Mouse (Mus musculus) ZHBTc4 (cell line): Measurements from ENCODE around the gene Iqcn.

Source experiments
- DNase-seq: peaks from one replicate; pipeline ENCODE4 v3.0.0-alpha.2; 2011; ENCODE audit warnings: low read depth, low spot score

The Iqcn gene

DNA sequence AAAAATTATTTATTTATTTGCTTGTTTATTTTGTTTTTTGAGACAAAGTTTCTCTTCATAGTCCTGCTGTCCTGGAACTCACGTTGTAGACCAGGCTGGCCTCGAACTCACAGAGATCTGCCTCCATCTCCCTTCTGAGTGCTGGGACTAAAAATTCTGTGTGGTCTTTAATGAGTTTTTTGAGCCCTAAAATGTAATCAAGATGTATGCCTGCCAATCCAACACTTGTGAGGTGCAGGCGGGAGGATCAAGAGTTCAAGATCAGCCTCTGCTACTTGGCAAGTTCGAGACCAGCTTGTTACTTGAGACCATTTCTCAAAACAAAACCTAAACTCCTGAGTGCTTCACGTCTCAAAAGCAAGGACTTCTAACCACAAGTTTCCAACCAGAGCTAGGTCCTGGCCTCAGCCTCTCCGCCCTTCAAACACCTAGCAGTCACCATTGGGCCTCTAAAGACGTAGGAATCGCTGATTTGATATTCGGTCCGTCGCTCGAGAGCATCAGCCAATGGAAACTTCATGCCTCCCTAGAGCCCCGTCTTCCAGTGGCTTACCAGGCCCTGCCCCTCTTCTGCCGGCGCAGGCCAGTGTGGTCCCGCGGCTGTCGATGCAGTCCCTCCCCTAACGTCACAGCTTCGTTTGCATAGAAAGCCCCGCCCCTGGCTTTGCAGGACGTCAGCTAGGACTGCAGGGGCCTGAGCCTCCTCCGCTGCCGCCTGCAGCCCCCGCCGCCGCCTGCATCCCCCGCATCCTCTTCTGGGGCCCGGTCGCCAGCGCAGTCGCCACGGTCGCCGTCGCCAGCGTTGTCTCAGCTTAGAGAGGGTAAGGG lies 51.0 kb downstream of the Iqcn start, which contains the start of gene Rab3a:
Rab3a (plus strand) TSS at position 637 of the 828 bp plus-strand sequence.
- peak; percentile 99 for DNase-seq

DNA sequence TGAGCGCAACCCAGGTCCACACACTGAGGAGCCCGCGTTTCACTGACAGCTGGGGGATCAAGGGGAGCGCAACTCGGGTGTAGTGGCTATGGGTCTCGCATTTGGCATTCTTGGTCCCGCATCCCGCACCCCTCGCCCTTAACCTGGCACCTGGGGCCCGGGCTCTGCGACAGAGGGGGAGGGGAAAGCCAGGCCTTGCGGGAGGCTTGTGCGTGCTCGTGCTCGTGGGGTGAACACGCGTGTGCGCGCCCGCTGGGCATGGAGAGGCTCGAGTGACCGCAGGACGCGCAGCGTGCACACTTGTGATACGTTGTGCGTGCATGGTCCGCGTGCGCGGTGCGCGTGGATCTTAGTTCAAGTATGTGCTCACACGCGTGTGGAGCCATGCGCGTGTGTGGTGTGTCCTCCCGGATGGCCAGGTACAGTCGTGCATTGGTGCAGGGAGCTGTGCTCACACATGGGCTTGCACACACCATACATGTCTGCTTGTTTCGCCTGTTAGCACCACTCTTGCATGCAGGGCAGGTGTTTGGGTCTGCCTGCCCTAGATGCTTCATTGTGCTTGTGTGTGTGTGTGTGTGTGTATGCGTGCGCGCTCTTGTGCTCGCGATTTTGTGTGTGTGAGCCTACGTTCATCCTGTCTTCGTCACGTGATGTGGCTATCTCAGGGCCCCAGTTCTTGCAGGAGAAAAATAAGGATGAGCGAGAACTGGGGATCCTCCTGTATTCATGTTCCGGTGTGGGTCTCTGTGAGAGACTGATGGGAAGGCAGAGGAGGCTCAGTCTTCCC lies 51.8 kb downstream of the Iqcn start:
- DNase-seq, result no peak

DNA sequence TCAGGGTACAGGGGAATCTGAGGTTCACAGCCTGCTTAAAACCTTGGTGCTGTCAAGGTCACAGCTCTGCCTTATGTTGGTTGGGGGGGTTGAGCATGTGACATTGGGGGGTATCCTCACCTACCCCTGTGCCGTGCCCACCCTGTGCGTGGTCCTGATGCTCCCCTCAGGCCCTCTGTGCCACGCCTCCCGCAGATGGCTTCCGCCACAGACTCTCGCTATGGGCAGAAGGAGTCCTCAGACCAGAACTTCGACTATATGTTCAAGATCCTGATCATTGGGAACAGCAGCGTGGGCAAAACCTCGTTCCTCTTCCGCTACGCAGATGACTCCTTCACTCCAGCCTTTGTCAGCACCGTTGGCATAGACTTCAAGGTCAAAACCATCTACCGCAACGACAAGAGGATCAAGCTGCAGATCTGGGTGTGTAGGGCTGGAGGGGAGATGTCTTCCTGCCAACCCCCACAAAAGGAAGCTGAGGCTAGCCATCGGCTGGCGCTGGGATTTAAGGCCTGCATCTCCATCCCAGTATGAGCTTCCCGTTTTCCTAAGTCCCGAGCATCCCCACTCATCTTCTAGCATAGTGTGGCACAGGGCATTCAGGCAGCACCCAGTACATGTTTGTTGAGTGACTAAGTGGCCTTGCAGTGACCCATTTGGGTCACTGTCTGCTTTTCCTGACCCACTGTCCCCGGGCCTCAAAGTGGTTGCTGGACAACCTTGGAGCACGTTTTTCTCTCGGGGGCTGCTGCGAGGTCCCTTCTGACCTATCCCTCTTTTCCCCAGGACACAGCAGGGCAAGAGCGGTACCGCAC lies 52.6 kb downstream of the Iqcn start:
- no peak for DNase-seq

- no peak for DNase-seq
Observed at GRCm38 (mm10) chr8:70756476-70757040, 53.3 kb downstream of the Iqcn start.

GRCm38 (mm10) chr8:70757523-70758307 lies 54.5 kb downstream of the Iqcn start:
- DNase-seq, result peak; percentile 68

DNA sequence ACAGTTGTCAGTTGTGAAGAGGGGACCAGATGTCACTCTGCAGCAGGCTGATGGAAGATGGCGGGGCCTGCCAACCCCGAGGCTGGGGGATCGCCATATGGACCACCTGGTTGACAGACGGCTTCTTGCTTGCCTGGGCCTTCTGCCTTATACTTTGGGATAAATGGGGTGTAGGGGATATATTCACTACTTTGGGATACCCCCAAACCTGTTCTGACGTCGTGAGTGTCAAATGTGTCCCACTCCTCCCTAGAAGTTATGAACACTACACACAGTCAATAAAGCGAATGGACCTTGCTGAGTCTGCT lies 55.0 kb downstream of the Iqcn start:
- no peak for DNase-seq

GRCm38 (mm10) chr8:70758616-70759561 lies 55.6 kb downstream of the Iqcn start:
- DNase-seq, result peak; percentile 89

DNA sequence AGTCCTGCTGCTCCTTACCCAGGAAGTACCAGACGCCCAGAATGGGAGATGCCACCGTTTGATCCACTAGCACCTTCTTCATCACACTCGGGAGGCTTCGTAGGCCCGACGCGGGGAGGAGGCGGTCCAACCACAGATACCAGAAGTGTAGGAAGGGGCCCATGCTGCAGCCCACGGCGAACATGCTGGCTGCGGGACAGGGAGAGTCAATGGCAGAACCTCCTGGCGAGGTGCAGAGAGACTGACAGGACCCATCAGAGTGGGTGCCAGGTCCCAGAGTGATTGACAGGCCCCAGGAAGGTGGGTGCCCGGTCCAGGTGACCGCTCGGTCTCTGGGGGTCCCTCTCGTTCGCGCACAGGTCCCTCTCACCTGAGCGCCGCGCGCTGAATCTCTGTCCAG lies 57.1 kb downstream of the Iqcn start:
- DNase-seq, result no peak

DNA sequence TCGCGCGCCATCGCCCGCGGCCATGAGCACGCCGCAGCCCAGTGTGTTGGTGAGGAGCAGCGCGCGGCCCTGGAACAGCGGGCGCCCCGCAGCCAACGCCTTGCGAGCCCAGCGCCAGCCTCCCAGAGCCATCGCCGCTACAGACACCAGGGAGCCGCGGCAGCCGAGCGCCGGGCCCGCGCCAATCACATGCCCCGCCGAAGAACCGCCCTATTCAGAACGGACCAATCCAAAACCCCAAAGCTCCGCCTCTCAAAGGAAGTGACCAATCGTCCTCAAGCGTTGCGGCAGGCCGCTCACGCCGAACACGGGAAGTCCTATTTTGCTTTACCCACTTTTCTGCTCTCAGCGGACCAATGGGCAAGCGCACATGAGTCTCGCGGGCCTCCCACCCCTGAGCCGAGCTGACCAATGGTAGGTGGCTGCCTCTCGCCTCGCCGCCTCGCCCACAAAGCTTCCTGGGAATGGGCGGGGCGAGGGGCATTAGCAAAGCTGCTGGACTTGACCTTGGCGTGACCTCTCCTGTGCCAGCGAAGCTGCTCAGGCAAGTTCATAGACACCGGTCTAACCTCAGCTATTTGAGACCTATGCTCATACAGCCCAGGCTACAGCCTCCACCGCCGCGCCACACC lies 57.6 kb downstream of the Iqcn start, which contains the start of gene Mpv17l2:
Mpv17l2 (minus strand) TSS at position 172 of the 632 bp plus-strand sequence.
- DNase-seq, result peak; percentile 100

- DNase-seq, result peak; percentile 70
Observed at GRCm38 (mm10) chr8:70762118-70762517, 58.9 kb downstream of the Iqcn start.

GRCm38 (mm10) chr8:70763354-70763753 lies 60.1 kb downstream of the Iqcn start:
- DNase-seq, result peak; percentile 79

GRCm38 (mm10) chr8:70764026-70764425 lies 60.8 kb downstream of the Iqcn start:
- no peak for DNase-seq

DNA sequence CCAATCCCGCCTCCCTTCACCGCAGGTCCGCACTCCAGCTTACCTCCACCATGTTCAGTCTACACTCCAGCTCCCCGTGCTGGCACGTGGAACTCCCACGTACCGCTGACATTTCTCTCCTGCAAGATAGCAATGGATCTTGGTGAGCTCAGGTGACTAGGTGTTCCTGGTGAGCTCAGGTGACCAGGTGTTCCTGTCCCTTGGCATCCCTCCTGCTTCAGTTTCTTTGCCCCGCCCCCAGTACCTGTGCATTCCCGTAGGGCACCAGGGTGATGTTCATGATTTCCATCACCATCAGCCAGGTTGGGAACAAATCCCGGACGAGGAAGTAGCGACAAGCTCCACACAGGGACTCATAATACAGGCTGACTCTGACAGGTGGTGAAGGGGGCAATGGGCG lies 61.4 kb downstream of the Iqcn start:
- no peak for DNase-seq

DNA sequence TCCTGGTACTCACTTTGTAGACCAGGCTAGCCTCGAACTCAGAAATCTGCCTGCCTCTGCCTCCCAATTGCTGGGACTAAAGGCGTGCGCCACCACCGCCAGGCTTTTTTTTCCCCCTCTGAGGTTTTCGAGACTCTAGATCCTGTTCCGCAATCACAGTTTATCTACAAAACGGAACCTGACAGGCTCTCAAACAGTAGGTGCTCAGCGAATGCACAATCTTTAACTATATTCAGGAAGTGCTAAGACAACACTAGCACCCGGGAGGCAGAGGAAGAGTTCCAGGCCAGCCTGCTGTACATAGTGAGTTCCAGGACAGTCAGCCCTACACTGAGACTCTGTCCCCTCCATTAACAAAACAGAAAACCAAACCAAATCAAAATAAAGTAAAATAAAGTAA lies 62.1 kb downstream of the Iqcn start:
- DNase-seq, result no peak

- peak; percentile 53 for DNase-seq
Observed at GRCm38 (mm10) chr8:70765838-70766570, 62.7 kb downstream of the Iqcn start.

DNA sequence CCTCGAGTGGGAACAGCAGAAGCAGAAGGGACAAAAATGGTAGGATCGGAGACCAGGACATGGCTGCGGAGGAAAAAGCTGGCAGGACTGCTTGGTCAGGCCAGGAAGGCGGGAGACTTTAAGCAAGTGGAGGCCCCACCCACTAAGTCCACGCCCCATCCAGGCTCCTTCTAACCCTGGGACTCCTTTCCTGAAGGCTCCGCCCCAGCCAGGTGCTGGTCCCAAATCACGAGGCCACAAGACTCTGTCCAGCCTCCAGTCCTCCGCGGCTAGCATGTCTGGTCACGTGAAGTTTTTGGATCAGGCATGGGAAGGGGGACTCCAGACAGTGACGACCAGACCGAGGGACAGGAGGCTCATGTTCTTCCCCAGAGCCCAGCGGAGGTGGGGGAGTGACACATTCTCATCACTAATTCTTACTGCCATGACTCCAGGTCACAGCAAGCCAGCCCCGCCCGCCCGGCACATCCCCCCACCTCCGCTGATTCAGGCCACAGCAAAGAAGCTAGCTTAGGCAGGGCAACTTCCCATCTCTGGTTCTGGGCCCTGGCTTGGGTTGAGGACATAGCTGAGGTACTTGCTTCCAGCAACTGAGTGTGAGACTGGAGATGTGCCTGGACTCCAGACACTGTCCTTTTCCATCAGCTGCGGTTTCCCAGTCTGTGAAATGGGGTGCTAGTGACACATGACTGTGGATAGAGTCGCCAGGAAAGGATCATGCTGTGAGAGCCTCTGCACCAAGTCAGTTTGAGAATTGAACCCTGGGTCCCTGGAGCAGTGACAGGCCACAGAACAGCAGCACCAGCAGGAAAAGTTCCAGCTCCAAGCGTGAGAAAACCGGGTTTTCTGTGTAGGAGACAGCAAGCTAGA lies 63.5 kb downstream of the Iqcn start:
- peak; percentile 92 for DNase-seq
